Mouse (Mus musculus) urinary bladder, postnatal 36 days (tissue): ENCODE measurements around the gene Tanc1.

ENCODE experiments used
- DNase-seq, 2 experiments: peaks; one replicate each; pipeline ENCODE4 v3.0.0; 2022; ENCODE audit warnings: low spot score in 2 of 2, mixed read lengths in 1 of 2

Gene Tanc1

DNA sequence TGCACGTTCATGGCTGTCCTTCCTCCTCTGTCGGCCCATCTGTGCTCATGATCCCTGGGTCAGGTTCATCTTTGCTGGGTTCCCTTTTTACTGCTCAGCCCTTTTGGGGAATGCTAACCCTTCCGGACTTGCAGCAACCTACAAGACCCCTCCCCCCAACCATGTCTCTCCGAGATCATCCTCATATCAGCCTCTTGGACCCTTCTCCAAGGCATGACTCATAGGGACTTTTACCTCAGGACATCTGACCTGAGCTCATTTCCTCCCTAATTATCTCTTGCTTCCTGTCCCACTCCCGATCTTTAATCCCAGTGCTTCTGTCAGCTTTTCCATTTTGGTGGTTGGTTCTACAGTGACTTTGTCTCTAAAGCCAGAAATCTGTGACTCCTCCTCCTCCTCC lies 68.9 kb downstream of the Tanc1 start:
- no peak for DNase-seq

GRCm38 (mm10) chr2:59681181-59681580 lies 69.3 kb downstream of the Tanc1 start:
- DNase-seq = no peak

DNA sequence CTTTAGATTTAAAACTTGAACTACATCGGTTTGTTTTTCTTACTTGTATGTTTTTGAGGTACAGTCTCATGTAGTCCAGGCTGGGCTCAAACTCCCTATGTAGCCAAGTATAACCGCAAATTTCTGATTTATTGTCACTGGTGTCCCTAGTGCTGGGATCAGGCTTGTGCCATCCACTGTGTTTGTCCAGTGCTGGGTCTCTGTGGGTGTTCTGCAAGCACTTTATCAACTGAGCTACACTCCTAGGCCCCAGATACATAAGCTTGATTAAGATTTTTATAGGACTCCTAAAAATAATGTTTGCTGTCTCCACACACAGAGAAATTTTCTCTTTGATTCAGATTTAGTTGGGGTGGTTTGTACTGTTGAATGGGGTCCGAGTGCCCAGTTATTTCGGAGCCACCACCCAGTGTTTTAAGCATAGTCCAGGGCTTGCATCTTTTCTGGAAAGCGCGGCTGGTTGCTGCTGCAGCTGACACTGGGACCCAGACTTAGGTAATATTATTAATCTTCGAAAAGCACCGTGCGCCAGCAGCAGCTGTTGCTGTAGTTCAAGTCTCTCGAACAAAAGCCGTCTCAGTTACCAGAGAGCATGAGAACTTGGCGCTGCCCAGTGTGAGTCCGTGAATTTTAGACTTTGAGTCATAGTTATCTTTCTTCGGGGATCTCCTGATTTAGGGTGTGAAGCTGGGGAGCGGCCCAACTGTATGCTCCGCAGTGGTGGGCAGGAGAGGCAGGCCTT lies 73.2 kb downstream of the Tanc1 start:
- DNase-seq = peak in 1 of 2 experiments; percentile 30

- no peak for DNase-seq
Measured at GRCm38 (mm10) chr2:59685606-59685950, 73.7 kb downstream of the Tanc1 start.

DNA sequence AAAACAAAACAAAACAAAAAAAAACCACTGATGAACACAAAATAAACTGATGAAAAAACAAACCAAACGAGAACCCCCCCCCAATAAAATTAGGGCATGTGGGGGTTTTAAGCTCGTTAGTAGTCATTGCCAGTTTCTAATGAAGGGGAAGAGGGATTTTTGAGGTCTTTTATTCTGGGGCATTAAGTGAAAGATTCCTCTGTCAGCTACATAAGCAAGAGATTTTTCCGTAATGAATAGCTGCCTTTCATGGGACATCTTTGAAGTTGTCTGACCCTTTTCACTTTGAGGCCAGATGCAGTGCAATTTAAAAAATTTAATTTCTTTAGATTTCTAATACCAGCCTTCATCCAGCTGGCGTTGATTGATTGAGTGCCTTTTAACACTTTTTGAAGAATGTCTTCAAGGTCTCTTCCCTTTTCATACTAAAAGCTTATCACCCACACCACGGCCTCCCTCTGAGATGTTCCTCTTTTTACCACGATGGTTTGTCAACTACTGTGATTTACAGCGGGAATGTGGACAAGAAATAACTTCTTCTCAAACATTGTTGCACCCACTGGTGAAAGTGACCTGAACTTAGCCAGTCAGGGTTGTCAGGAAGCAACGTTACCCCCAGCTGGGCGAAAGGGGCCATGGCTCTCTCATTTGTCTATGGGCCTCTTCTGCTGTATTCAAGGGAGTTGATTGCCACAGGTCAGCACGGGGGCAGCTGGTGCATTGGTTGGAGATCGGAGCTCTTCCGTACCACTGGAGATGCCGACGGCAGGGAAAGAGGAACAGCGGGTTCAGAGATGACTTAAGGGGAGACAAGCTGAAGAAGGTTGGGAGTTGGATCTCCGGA lies 76.6 kb downstream of the Tanc1 start:
- no peak for DNase-seq

DNA sequence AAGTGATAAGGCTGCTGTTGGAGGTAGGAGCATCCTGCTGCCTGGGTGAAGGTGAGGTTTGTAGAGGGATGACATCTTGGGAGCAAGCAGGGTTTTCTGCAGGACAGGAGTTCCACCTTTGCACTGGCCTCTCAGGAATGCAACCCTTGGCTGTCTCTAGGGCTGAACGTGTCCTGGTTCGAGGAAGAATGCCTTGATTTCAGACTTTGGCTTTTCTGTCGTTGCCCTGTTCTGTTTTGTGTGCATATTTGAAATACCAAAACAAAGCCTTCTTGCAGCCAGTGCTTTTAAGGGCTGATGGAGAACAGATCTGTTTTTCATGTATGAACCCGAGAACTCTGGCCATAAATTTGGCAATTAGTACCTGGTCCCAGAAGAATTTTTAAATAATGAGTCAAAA lies 79.3 kb downstream of the Tanc1 start:
- DNase-seq = no peak

DNA sequence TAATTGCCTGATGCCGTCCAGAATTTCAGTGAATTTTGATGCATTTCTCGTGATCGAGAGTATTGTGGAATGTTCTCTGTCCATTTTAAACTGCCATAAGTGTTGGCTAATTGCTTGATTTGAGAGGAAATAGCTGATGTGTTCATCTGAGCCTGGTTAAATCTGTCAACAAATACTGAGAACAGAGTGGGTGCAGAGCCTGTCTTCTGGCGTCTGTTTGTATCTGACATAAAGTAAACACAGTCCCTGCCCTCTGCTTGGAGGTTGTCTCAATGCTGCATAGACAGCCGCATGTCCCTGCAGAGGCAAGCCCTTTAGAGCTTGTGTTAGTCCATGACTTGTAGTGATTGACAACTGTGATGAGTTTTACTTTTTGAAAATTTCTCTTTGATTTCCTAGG lies 81.6 kb downstream of the Tanc1 start:
- DNase-seq = no peak

DNA sequence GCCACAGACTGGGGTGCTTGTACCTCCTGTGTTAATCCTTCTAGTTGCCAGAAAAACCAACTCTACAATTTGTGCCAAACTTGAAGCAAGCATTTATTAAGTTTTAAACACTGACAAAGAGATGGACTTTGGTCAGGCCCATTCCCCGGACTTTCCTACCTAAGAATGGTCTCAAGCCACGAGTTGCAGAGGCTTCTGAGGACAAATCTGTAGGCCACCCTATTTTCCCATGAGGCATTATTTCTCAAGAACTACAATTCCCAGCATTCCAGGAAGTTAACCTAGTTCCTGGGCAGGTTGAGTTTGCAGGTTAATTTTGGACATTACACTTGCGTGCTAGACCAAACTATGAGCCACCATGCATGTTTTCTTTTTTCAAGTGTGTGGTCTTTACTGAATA lies 85.3 kb downstream of the Tanc1 start:
- no peak for DNase-seq

DNA sequence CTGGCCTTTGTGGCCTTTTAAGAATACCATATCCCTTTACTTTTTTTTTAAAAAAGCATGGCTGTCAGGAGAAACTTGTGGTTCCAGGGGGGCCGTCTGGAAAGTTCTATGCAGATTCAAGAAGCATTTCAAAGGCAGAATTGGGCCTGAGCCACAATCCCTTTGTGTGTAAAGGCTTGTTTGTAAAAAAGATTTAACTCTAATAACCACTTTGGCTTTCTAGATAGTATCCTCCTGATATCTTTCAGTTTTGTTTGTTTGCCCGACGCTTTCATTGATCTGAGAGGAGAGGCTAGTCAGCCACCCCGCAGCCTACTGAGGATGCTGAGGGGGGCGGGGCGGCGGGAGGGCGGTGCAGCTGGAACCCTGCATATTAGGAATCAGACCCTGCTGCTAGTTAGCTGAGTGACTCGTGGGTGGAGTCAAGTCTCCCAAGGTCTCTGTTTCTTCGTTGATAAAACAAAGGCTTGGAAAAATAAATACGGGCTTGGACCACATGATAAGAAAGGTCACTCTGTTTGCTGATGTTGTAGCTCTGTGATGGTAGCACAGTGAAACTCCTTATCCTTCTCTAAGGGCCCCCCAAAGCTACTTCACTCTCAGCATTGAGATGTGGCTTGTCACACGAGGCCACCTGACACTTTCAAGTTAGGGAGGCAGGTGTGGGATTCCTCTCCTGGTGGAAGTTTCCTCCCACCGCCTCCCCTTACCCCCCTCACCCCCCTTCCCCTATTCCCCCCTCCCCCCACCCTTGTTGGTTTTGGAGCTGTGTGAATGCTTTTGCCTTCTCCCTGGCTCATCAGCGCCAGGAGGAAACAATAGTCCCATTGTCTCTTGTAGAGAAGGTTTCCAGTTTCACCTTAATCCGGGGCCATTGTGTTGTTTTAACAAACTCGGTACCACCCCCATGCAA lies 86.1 kb downstream of the Tanc1 start:
- no peak for DNase-seq

DNA sequence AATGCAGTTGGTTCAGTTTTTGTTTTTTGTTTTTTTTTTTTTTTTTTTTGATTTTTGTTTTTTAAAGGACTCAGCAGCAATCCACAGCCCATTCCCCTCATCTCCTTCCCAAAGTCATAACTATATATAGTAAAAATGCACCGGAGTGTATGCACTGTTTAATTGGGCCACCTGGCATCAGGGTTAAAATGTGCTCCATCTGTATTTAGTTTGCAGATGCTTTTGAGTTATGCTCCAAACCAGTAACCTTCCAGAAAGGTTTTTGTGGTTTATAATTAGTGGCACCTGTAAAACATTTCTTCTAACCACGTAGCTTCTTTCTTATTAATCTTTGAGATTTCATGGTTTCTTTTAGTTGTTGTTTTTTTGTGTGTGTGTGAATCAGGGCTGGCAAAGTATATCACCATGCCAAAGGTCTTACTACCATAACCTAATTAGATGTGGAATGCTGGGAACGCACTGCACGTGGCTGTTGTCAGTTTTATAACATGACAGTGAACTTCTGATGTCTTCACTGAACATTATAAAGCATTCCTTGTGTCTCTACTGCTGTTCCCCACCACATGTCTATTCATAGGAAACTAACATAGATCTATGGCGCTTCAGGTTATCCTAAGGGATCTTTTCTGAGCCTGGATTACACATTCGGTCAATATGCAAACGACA lies 86.9 kb downstream of the Tanc1 start:
- no peak for DNase-seq

GRCm38 (mm10) chr2:59699893-59700292 lies 88.1 kb downstream of the Tanc1 start:
- no peak for DNase-seq

DNA sequence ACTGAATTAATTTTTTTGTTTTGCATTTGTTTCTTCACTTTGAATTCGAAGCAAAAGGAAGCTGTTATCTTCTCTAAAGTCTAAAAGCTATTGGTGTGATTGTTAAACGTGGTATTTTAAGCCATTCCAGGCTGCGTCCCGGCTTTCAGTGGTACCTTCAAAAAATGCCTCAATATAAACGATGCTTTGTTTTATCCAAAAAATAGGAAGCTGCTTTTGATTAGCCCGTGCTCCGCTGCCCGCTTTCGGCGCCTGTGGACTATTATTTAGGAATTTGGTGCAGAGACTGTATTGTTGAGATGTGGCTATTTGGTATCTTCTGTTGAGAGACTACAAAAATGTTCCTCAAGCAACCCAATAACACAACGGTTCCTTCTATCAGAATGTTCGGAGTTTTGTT lies 93.4 kb downstream of the Tanc1 start:
- no peak for DNase-seq

DNA sequence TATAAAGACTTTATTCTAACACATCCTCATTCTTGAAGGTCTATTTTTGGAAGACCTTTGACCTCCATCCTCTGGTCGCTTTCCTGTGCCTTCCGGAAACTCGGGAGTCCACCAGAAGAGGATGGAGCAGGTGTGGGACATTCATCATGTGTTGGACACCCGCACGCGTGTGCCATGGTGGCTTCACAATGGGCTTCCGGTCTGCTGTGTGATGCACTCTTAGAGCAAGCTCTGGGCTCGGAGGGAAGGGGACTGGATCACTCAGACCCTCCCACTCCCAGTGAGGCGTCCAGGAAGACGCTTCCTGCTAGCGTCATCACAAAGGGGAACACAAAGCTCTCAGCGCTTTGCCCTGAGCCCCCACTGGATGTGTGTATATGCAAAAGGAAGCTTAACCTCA lies 95.0 kb downstream of the Tanc1 start:
- no peak for DNase-seq

- no peak for DNase-seq
Measured at GRCm38 (mm10) chr2:59707922-59708706, 96.3 kb downstream of the Tanc1 start.

GRCm38 (mm10) chr2:59710771-59711170 lies 98.9 kb downstream of the Tanc1 start:
- no peak for DNase-seq

DNA sequence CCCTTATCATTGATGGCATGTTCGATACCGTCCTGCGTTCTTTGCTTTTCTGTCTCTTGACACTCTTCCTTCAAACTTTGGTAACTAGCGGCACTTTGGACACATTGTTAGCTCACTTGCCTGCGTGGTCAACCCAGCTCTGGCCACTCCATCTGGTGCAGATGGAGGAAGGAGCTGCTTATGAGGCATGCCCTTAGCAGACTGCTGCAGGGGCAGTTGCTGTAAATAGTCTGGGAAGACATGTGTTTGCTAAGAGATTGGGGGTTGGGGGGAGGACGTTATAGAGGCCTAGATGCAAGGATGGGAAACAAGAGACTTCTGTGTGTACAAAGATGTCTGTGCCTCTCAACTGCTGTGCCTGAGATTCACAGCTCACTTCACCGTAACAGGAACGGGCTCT lies 100.2 kb downstream of the Tanc1 start:
- DNase-seq = no peak

- no peak for DNase-seq
Measured at GRCm38 (mm10) chr2:59712484-59712883, 100.6 kb downstream of the Tanc1 start.

GRCm38 (mm10) chr2:59713626-59714556 lies 102.0 kb downstream of the Tanc1 start:
- DNase-seq = no peak

- no peak for DNase-seq
Measured at GRCm38 (mm10) chr2:59714992-59715391, 103.2 kb downstream of the Tanc1 start.

DNA sequence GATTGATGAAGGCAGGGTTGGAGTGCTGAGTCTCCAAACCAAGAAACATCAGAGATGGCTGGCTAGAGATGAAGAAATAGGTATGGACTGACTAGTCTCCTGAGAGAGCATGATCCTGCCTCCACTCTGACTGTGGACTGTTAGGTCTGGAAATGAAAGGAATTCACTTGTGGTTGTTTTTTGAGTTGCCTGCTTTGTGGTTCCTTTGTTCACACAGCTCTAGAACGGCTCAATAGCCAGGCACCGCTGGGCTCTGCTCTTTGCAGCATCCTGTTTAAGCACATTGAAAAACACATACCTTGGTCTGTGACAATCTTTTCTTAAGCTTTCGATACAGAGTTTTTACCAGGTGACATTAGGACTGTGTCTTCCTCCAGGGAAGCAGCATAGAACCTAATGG lies 104.6 kb downstream of the Tanc1 start:
- DNase-seq = no peak
